8 mouse cellular contexts compared by ENCODE assay signal in genomic region chr17:80729080-80729749, GRCm38 (mm10). TPM values are rescaled to one million over a fixed set of nuclear protein-coding genes. Genes with fewer than 3 reads are reported as not detected.
DNase-seq lines count a peak whose midpoint lies in the region; ATAC-seq and TF ChIP-seq lines count a peak whose summit lies in the region.

No protein-coding gene starts in this region.

- DNase-seq in heart, adult 8-10 months (ENCODE audit: low spot score): no peak
- DNase-seq in ES-E14 (ENCODE audit: low read depth, low spot score): no peak
- no peak for DNase-seq in forebrain, postnatal 0 days
- no peak for DNase-seq in thymus, postnatal 36 days
- DNase-seq in left cerebral cortex, postnatal 4 days: no peak
- no peak for DNase-seq in right cerebral cortex, adult 2 months (ENCODE audit: low spot score in 2 of 2)

- H3K4me1 ChIP-seq in heart, embryonic 12.5 days (replicated peaks): peaks cover 40% of the 10 kb centered on the region
- peaks cover 3 to 10% of the 10 kb centered on the region in 2 experiments; a peak in 2 of 4 replicates for H3K4me1 ChIP-seq in ES-E14 (ENCODE audit: control insufficient read depth in 2 of 2, insufficient read depth in 2 of 2, low read length in 2 of 2, poor library complexity in 1 of 2)
- H3K4me1 ChIP-seq in forebrain, postnatal 0 days (ENCODE audit: insufficient read depth): peaks cover 13% of the 10 kb centered on the region
- H3K4me1 ChIP-seq in liver, embryonic 16.5 days (ENCODE audit: control insufficient read depth, low read depth, low read length): peaks cover 2% of the 10 kb centered on the region; the same call in 1 of the 2 replicates

- peak; percentile 27; the same call in 1 of the 2 replicates for ATAC-seq in heart, embryonic 12.5 days (ENCODE audit: insufficient number of reproducible peaks, low FRiP score)
- ATAC-seq in forebrain, postnatal 0 days: no peak
- no peak for ATAC-seq in liver, embryonic 16.5 days (ENCODE audit: low read depth)

- in situ Hi-C loops in ES-E14 (cut with MboI; ENCODE audit: low sequenced_read_pairs in 2 of 2, unreplicated experiment in 2 of 2): no loop called here

- no peak overlapping the region for H3K9ac ChIP-seq in heart, embryonic 12.5 days
- peak overlapping the region; percentile 34; the same call in 1 of the 2 replicates for H3K9ac ChIP-seq in ES-E14 (ENCODE audit: insufficient read depth, low read depth, low read length, poor library complexity, severe bottlenecking)
- H3K9ac ChIP-seq in forebrain, postnatal 0 days: no peak overlapping the region
- H3K9ac ChIP-seq in liver, embryonic 16.5 days (ENCODE audit: low read depth, low read length): no peak overlapping the region

- peak overlapping the region; percentile 89; the same call in 1 of the 2 replicates for H3K4me3 ChIP-seq in heart, embryonic 12.5 days
- peak overlapping the region; percentile 82 to 98; a peak in 3 of 4 replicates for H3K4me3 ChIP-seq in ES-E14 (ENCODE audit: insufficient read depth in 1 of 2, low read depth in 1 of 2, low read length in 2 of 2, poor library complexity in 1 of 2, severe bottlenecking in 1 of 2)
- no peak overlapping the region for H3K4me3 ChIP-seq in forebrain, postnatal 0 days (ENCODE audit: low read depth, low read length)
- H3K4me3 ChIP-seq in liver, embryonic 16.5 days (ENCODE audit: low read depth, low read length): no peak overlapping the region

- peaks cover 3% of the 10 kb centered on the region; the same call in 1 of the 2 replicates for H3K9me3 ChIP-seq in heart, embryonic 12.5 days (replicated peaks)
- no peaks in the 10 kb centered on the region for H3K9me3 ChIP-seq in ES-E14 (ENCODE audit: control insufficient read depth, insufficient read depth, low read depth, low read length)
- no peaks in the 10 kb centered on the region for H3K9me3 ChIP-seq in forebrain, postnatal 0 days (ENCODE audit: low read length)
- no peaks in the 10 kb centered on the region for H3K9me3 ChIP-seq in liver, embryonic 16.5 days (replicated peaks; ENCODE audit: control insufficient read depth, low read length)

- no peaks in the 10 kb centered on the region for H3K27me3 ChIP-seq in heart, embryonic 12.5 days (replicated peaks)
- H3K27me3 ChIP-seq in forebrain, postnatal 0 days (ENCODE audit: insufficient read depth, low read length): no peaks in the 10 kb centered on the region
- peaks cover 12% of the 10 kb centered on the region for H3K27me3 ChIP-seq in liver, embryonic 16.5 days (ENCODE audit: control insufficient read depth, insufficient read depth, low read depth, low read length)

- H3K36me3 ChIP-seq in heart, embryonic 12.5 days: peaks cover 5% of the 10 kb centered on the region; the same call in 1 of the 2 replicates
- H3K36me3 ChIP-seq in ES-E14 (ENCODE audit: control insufficient read depth, insufficient read depth, low read length, poor library complexity, severe bottlenecking): no peaks in the 10 kb centered on the region; the same call in 1 of the 2 replicates
- H3K36me3 ChIP-seq in forebrain, postnatal 0 days (ENCODE audit: insufficient read depth): no peaks in the 10 kb centered on the region
- H3K36me3 ChIP-seq in liver, embryonic 16.5 days (ENCODE audit: control insufficient read depth, insufficient read depth): no peaks in the 10 kb centered on the region

- WGBS in heart, embryonic 12.5 days: 14% methylated on average over 9 of the region's 9 CpGs
- 15% methylated on average over 9 of the region's 9 CpGs for WGBS in forebrain, postnatal 0 days
- WGBS in liver, embryonic 16.5 days (ENCODE audit: insufficient replicate concordance): 27% methylated on average over 9 of the region's 9 CpGs

- peak overlapping the region; percentile 43; the same call in 1 of the 2 replicates for H3K27ac ChIP-seq in heart, embryonic 12.5 days (ENCODE audit: poor library complexity, severe bottlenecking)
- H3K27ac ChIP-seq in ES-E14 (ENCODE audit: insufficient read depth, low read depth, low read length, poor library complexity, severe bottlenecking): peak overlapping the region; percentile 35
- H3K27ac ChIP-seq in forebrain, postnatal 0 days (ENCODE audit: low read depth, low read length): 0 out of 2 replicates have a peak overlapping the region, but pooled peaks have one; percentile 15
- H3K27ac ChIP-seq in liver, embryonic 16.5 days (ENCODE audit: low read length): peak overlapping the region; percentile 38; the same call in 1 of the 2 replicates

- intact Hi-C loops in left cerebral cortex, postnatal 4 days (cut with DNase I): loop anchor here (10.0 kb wide), 1 partner anchor 104 kb away; no protein-coding TSS in a partner anchor

- no peak for TF ChIP-seq CTCF in forebrain, postnatal 0 days (IDR thresholded peaks at IDR 0.05; ENCODE audit: low read depth)

- peak overlapping the region; percentile 66 for H3K4me2 ChIP-seq in heart, embryonic 12.5 days
- H3K4me2 ChIP-seq in forebrain, postnatal 0 days (ENCODE audit: low read depth): no peak overlapping the region
- H3K4me2 ChIP-seq in liver, embryonic 16.5 days (ENCODE audit: low read depth, low read length): peak overlapping the region; percentile 77; the same call in 1 of the 2 replicates

TF ChIP-seq in ES-E14, 5 proteins besides CTCF, POLR2A, EP300 and RAD21:
- TF ChIP-seq CHD2 (IDR thresholded peaks at IDR 0.05; ENCODE audit: low read depth, low read length): no peak
- TF ChIP-seq ZNF384 (IDR thresholded peaks at IDR 0.05; ENCODE audit: low read depth, low read length): peak; percentile 46; the same call in 1 of the 2 replicates
TF ChIP-seq in ES-E14: peak in this region for 1.

RNA-seq across cellular contexts. Expression of gene Map4k3, which starts 0.9 kb away (rescaled TPM):
- polyA plus RNA-seq in heart, embryonic 12.5 days (2016; fragmentation: Nextera tagmentation; extraction: Ambion mirVana): 25.0 and 25.8 TPM in 2 replicates
- total RNA-seq in heart, adult 8-10 months (2022): 10 to 100 TPM; 19.3 to 25.2 (median 22.0) TPM
- total RNA-seq in ES-E14 (2012; rRNA removed): 22.3 and 24.1 TPM in 2 replicates
- total RNA-seq in forebrain, postnatal 0 days (2014; rRNA removed): 62.9 and 76.9 TPM in 2 replicates
- 15.0 and 17.9 TPM in 2 replicates for polyA plus RNA-seq in forebrain, postnatal 0 days (2015; fragmentation: Nextera tagmentation; extraction: Ambion mirVana)
- polyA plus RNA-seq in liver, embryonic 16.5 days (2015; fragmentation: Nextera tagmentation; extraction: Ambion mirVana): 3.6 and 3.7 TPM in 2 replicates
- 10 to 100 TPM; 67.7 to 72.9 TPM for total RNA-seq in left cerebral cortex, postnatal 4 days (2021)

Comparison
In these comparisons a context has a peak if more than half of its experiments do, and no peak if none do; other contexts are left out.
1. H3K4me3 ChIP-seq: peak in heart, embryonic 12.5 days (single experiment) and ES-E14 (2 of 2); none in forebrain, postnatal 0 days (single experiment) and liver, embryonic 16.5 days (single experiment).
2. Peak in every context shown above with its lines, with median percentiles within 50 percentile points of each other: H3K27ac ChIP-seq.